Mouse (Mus musculus) embryonic facial prominence, embryonic 12.5 days (tissue): ENCODE results near the gene Klf15. TPM values are rescaled to one million over a fixed set of nuclear protein-coding genes. Genes with fewer than 3 reads are reported as not detected.

ENCODE experiments used
- ATAC-seq: fragments of 200-750 bp; cut with Nextera tagmentation; 2 replicates; pipeline ENCODE4 v1.8.0; 2017; ENCODE audit not compliant: insufficient number of reproducible peaks, insufficient read depth, low FRiP score, low TSS enrichment
- H3K27ac ChIP-seq: fragments of 300-500 bp; sonication (generic); 2 replicates; pipeline ENCODE4 v1.5.1; 2016; ENCODE audit warnings: mild to moderate bottlenecking
- H3K27me3 ChIP-seq: fragments of 300-500 bp; sonication (generic); 2 replicates; pipeline ENCODE4 v1.6.1; 2016; ENCODE audit warnings: mild to moderate bottlenecking, moderate library complexity
- H3K36me3 ChIP-seq: fragments of 300-500 bp; sonication (generic); 2 replicates; pipeline ENCODE4 v1.6.1; 2016; ENCODE audit warnings: mild to moderate bottlenecking
- H3K4me1 ChIP-seq: fragments of 300-500 bp; sonication (generic); 2 replicates; pipeline ENCODE4 v1.6.1; 2016
- H3K4me2 ChIP-seq: fragments of 300-500 bp; sonication (generic); replicated peaks from 2 replicates; pipeline ENCODE4 v1.6.1; 2016; ENCODE audit warnings: mild to moderate bottlenecking, moderate library complexity
- H3K4me3 ChIP-seq: fragments of 300-500 bp; sonication (generic); 2 replicates; pipeline ENCODE4 v1.5.1; 2016; ENCODE audit warnings: mild to moderate bottlenecking
- H3K9ac ChIP-seq: fragments of 300-500 bp; sonication (generic); 2 replicates; pipeline ENCODE4 v1.6.1; 2016; ENCODE audit warnings: mild to moderate bottlenecking, moderate library complexity
- H3K9me3 ChIP-seq: fragments of 300-500 bp; sonication (generic); 2 replicates; pipeline ENCODE4 v1.6.1; 2016; ENCODE audit warnings: mild to moderate bottlenecking, moderate library complexity
- WGBS: fragments of 180-500 bp; shearing (Covaris S2); methylation state at CpG from one replicate; pipeline ENCODE4 v1.1.7; 2016; 5-methylcytosine and 5-hydroxymethylcytosine counted together
- polyA plus RNA-seq: library from polyadenylated mRNA; unstranded; fragments of >200 nt; fragmentation: Nextera tagmentation; extraction: Ambion mirVana; gene quantifications from 2 replicates; pipeline ENCODE4 v1.2.1, GENCODE M21; 2016

Klf15 gene
- polyA plus RNA-seq, 1 experiment from 2014 or later = 4.5 TPM

GRCm38 (mm10) chr6:90496217-90496616, 33.8 kb downstream of the Klf15 start:
- H3K36me3 ChIP-seq = no peaks in the 10 kb centered on the region
- 0 out of 2 replicates have a peak, but pooled peaks cover 2% of the 10 kb centered on the region for H3K27me3 ChIP-seq
- 49% methylated on average over 3 of the region's 3 CpGs for WGBS
- ATAC-seq = no peak
- no peak overlapping the region for H3K9ac ChIP-seq
- no peak overlapping the region for H3K4me2 ChIP-seq
- no peaks in the 10 kb centered on the region for H3K9me3 ChIP-seq
- no peak overlapping the region for H3K27ac ChIP-seq
- no peaks in the 10 kb centered on the region for H3K4me1 ChIP-seq
- no peak overlapping the region for H3K4me3 ChIP-seq

- Histone ChIP-seq H3K4me3 (no peak overlapping the region), H3K4me1 (no peaks in the 10 kb centered on the region), H3K9me3 (no peaks in the 10 kb centered on the region), H3K9ac (no peak overlapping the region), H3K36me3 (no peaks in the 10 kb centered on the region), H3K4me2 (no peak overlapping the region), H3K27me3 (0 out of 2 replicates have a peak, but pooled peaks cover 2% of the 10 kb centered on the region), H3K27ac (no peak overlapping the region)
- 48% methylated on average over 4 of the region's 4 CpGs for WGBS
- no peak for ATAC-seq
These were observed 37.1 kb downstream of the Klf15 start for GRCm38 (mm10) chr6:90499509-90499908.

GRCm38 (mm10) chr6:90501222-90501940, 39.0 kb downstream of the Klf15 start:
- Histone ChIP-seq H3K27me3 (0 out of 2 replicates have a peak, but pooled peaks cover 2% of the 10 kb centered on the region), H3K4me2 (no peak overlapping the region), H3K4me3 (no peak overlapping the region), H3K4me1 (no peaks in the 10 kb centered on the region), H3K27ac (no peak overlapping the region), H3K36me3 (no peaks in the 10 kb centered on the region), H3K9ac (no peak overlapping the region), H3K9me3 (no peaks in the 10 kb centered on the region)
- WGBS = 77% methylated on average over 8 of the region's 8 CpGs
- no peak for ATAC-seq

- Histone ChIP-seq H3K27me3 (0 out of 2 replicates have a peak, but pooled peaks cover 2% of the 10 kb centered on the region), H3K4me1 (peaks cover 16% of the 10 kb centered on the region), H3K36me3 (no peaks in the 10 kb centered on the region), H3K9ac (no peak overlapping the region), H3K4me3 (no peak overlapping the region), H3K9me3 (no peaks in the 10 kb centered on the region), H3K4me2 (no peak overlapping the region), H3K27ac (no peak overlapping the region)
- no peak for ATAC-seq
- WGBS = 56% methylated on average over 6 of the region's 6 CpGs
These were observed 43.5 kb downstream of the Klf15 start for GRCm38 (mm10) chr6:90505906-90506305.

- H3K27ac ChIP-seq = peak overlapping the region; percentile 50; the same call in 1 of the 2 replicates
- no peaks in the 10 kb centered on the region for H3K36me3 ChIP-seq
- H3K4me2 ChIP-seq = no peak overlapping the region
- H3K4me1 ChIP-seq = peaks cover 16% of the 10 kb centered on the region
- peak overlapping the region; percentile 19; the same call in 1 of the 2 replicates for H3K9ac ChIP-seq
- WGBS = 49% methylated on average over 16 of the region's 16 CpGs
- H3K27me3 ChIP-seq = no peaks in the 10 kb centered on the region
- ATAC-seq = no peak
- H3K4me3 ChIP-seq = no peak overlapping the region
- H3K9me3 ChIP-seq = no peaks in the 10 kb centered on the region
These were observed 44.4 kb downstream of the Klf15 start for GRCm38 (mm10) chr6:90506673-90507311.

GRCm38 (mm10) chr6:90507443-90507842, 45.1 kb downstream of the Klf15 start:
- Histone ChIP-seq H3K9ac (no peak overlapping the region), H3K27me3 (no peaks in the 10 kb centered on the region), H3K4me2 (no peak overlapping the region), H3K36me3 (no peaks in the 10 kb centered on the region), H3K9me3 (no peaks in the 10 kb centered on the region), H3K4me3 (no peak overlapping the region), H3K4me1 (peaks cover 16% of the 10 kb centered on the region), H3K27ac (no peak overlapping the region)
- ATAC-seq = no peak

GRCm38 (mm10) chr6:90508197-90508624, 45.8 kb downstream of the Klf15 start:
- 21% methylated on average over 4 of the region's 4 CpGs for WGBS
- ATAC-seq = peak; percentile 35; the same call in 1 of the 2 replicates
- peak overlapping the region; percentile 41; the same call in 1 of the 2 replicates for H3K27ac ChIP-seq

GRCm38 (mm10) chr6:90509085-90509484, 46.7 kb downstream of the Klf15 start:
- Histone ChIP-seq H3K36me3 (no peaks in the 10 kb centered on the region), H3K9me3 (no peaks in the 10 kb centered on the region), H3K27ac (no peak overlapping the region), H3K9ac (no peak overlapping the region), H3K4me1 (peaks cover 16% of the 10 kb centered on the region), H3K27me3 (no peaks in the 10 kb centered on the region), H3K4me3 (no peak overlapping the region), H3K4me2 (no peak overlapping the region)
- no peak for ATAC-seq
- WGBS = 69% methylated on average over 6 of the region's 6 CpGs

More at GRCm38 (mm10) chr6:90508197-90508624, 45.8 kb downstream of the Klf15 start:
- no peaks in the 10 kb centered on the region for H3K27me3 ChIP-seq
- H3K36me3 ChIP-seq = no peaks in the 10 kb centered on the region
- H3K4me1 ChIP-seq = peaks cover 16% of the 10 kb centered on the region
- no peak overlapping the region for H3K4me2 ChIP-seq
- H3K4me3 ChIP-seq = no peak overlapping the region
- no peak overlapping the region for H3K9ac ChIP-seq
- no peaks in the 10 kb centered on the region for H3K9me3 ChIP-seq

- H3K9ac ChIP-seq = no peak overlapping the region
- no peaks in the 10 kb centered on the region for H3K9me3 ChIP-seq
- 82% methylated on average over 5 of the region's 5 CpGs for WGBS
- H3K36me3 ChIP-seq = no peaks in the 10 kb centered on the region
- H3K4me2 ChIP-seq = no peak overlapping the region
- peaks cover 3% of the 10 kb centered on the region; the same call in 1 of the 2 replicates for H3K27me3 ChIP-seq
- no peak overlapping the region for H3K4me3 ChIP-seq
- ATAC-seq = no peak
- H3K27ac ChIP-seq = no peak overlapping the region
- H3K4me1 ChIP-seq = peaks cover 10% of the 10 kb centered on the region
These were observed 50.0 kb downstream of the Klf15 start for GRCm38 (mm10) chr6:90512416-90512815.

- Histone ChIP-seq H3K36me3 (no peaks in the 10 kb centered on the region), H3K27ac (no peak overlapping the region), H3K4me2 (no peak overlapping the region), H3K9ac (no peak overlapping the region), H3K27me3 (peaks cover 3% of the 10 kb centered on the region; the same call in 1 of the 2 replicates), H3K4me1 (peaks cover 3% of the 10 kb centered on the region; the same call in 1 of the 2 replicates), H3K4me3 (no peak overlapping the region), H3K9me3 (no peaks in the 10 kb centered on the region)
- no peak for ATAC-seq
- 78% methylated on average over 5 of the region's 5 CpGs for WGBS
These were observed 50.9 kb downstream of the Klf15 start for GRCm38 (mm10) chr6:90513074-90513856.

- Histone ChIP-seq H3K27ac (no peak overlapping the region), H3K4me3 (no peak overlapping the region)
- no peak for ATAC-seq
These were observed 52.0 kb downstream of the Klf15 start for GRCm38 (mm10) chr6:90514369-90514768.

More at GRCm38 (mm10) chr6:90514369-90514768, 52.0 kb downstream of the Klf15 start:
- Histone ChIP-seq H3K4me2 (no peak overlapping the region), H3K36me3 (no peaks in the 10 kb centered on the region), H3K27me3 (peaks cover 3% of the 10 kb centered on the region; the same call in 1 of the 2 replicates), H3K4me1 (no peaks in the 10 kb centered on the region), H3K9me3 (no peaks in the 10 kb centered on the region), H3K9ac (no peak overlapping the region)
